Mouse (Mus musculus): ENCODE data around the gene Ist1.

GRCm38 (mm10) chr8:109648469-109648868, 44.6 kb downstream of the Ist1 start:
- TF ChIP-seq CTCF (IDR thresholded peaks at IDR 0.05; ENCODE audit: low read depth, low read length) (no peak), POLR2A (IDR thresholded peaks at IDR 0.05; ENCODE audit: borderline replicate concordance, low read depth, low read length) (no peak)

All from bone marrow macrophage, adult 2 months (primary cell).